Mouse (Mus musculus): ENCODE measurements around the gene Hoxa2. TPM values are rescaled to one million over a fixed set of nuclear protein-coding genes. Genes with fewer than 3 reads are reported as not detected.
A peak's percentile ranks its signal among the peaks of the same experiment; 100 is the strongest.

The Hoxa2 gene
- polyA plus RNA-seq (2016; fragmentation: Nextera tagmentation; extraction: Ambion mirVana), result 52.2 and 70.1 TPM in 2 replicates

DNA sequence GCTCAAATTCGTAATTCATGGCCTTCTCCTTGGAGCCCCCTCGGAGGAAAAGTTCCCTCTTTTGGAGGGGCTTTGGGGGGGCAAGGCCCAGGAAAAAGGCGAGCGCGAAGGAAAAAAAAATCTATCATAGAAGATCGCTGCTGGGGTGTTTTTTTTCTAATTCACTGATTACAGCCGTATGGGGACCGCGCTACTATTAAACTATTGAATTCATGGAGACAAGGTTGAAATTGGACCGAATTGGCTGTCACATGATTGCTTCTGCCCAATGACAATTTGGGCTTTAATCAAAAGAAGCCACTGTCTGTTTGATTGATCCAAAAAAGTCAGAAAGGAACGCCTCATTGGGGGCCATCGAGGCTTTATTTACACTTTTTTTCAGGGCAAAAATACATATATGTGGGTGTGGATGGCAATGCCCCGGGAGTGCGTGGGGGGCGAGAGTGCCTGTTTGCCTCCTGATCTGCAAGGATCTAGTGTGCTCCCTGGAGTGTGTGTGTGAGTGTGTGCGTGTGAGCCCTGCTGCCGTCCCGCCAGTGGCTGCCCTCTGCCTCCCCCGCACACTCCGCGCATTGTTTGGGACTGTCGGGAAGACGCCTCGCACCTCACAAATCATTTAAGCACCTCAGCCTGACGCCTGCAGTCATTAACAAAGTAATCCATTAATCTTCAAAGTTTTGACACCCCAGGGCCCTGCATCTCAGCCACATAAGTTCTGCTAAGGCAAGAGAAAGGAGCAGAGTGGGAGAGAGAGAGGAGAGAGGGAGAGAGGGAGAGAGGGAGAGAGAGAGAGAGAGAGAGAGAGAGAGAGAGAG is at the start of gene Hoxa2:
Gene Hoxa2 (minus strand): TSS at position 206 of the 815 bp plus-strand sequence.
- H3K4me1 ChIP-seq, result peaks cover 7% of the 10 kb centered on the region
- H3K4me2 ChIP-seq (replicated peaks), result peak within 1 kb of the TSS; percentile 88
- no peaks in the 10 kb centered on the region for H3K9me3 ChIP-seq (replicated peaks)
- peak within 1 kb of the TSS; percentile 99 for H3K27ac ChIP-seq
- peak within 1 kb of the TSS; percentile 97 for H3K9ac ChIP-seq
- peak; percentile 77 for ATAC-seq (ENCODE audit: low FRiP score)
- peaks cover 49% of the 10 kb centered on the region for H3K27me3 ChIP-seq
- peak within 1 kb of the TSS; percentile 66 for H3K4me3 ChIP-seq
- no peaks in the 10 kb centered on the region for H3K36me3 ChIP-seq
- WGBS, result under 1% methylated on average over 25 of the region's 25 CpGs

DNA sequence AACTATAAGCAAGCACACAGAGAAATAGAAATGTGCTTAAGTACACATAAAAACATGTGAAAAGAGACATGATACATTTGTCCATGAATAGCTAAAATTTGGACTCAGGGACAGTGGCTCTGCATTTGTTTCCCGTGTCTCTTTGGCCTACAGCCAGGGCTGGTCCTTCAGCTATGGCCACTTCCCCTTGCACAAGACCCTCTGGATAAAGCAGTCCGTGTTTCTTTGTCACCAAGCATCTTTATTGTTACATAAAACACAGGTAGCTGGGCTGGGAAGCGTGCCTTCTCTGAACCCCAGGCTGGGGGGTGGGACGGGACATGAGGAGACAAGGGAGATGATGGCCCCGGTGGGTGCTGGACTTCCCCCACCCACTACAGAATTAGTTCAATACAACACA is 49.6 kb upstream of the Hoxa2 start:
- Histone ChIP-seq H3K4me1 (peaks cover 16% of the 10 kb centered on the region), H3K4me2 (replicated peaks) (no peak overlapping the region), H3K27me3 (peaks cover 98% of the 10 kb centered on the region), H3K27ac (no peak overlapping the region), H3K36me3 (no peaks in the 10 kb centered on the region), H3K4me3 (no peak overlapping the region), H3K9me3 (replicated peaks) (no peaks in the 10 kb centered on the region), H3K9ac (no peak overlapping the region)
- no peak for ATAC-seq (ENCODE audit: low FRiP score)
- 8% methylated on average over 5 of the region's 5 CpGs for WGBS

DNA sequence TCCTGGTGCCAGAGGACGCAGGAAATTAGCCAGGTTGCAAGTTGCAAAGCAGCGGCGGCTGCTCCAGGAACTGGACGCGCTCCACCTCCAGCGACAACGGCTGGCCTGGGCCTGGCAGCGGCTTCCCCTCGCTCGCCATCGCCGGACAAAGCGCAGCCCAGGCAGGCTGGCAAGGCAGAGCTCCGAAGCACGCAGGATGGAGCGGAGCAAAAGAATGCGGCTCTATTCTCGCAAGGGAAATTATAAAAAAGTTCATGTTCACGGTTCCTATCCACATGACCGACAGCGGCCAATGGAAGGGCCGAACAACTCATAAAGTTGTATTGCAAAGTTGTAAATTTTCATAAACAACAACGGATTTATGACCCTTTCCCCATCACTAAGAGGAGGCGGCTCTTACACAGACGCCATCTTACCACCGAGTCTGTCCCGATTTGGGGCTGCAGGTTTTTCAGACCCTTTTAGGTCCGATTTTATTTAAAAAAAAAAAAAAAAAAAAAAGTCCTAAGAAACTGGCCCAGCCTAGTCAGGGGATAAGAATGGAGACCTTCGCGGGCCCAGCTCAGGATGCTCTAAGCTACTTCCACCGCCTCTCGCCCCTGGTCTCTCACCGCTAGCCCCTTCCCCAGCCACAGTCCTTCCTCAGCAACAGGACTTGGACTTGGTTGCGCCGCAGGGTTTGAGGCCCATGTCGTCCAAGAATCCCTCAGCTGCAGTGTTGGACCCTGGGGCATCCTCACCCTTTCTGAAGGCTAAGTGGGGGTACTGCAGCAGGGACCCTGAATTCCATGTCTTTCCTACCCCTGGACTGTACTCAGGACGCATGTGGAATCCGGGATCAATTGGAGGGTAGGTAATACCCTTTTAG is 48.7 kb upstream of the Hoxa2 start, which contains the start of the genes Hoxa3 and Gm28308:
Gene Hoxa3 (minus strand): TSS at position 218 of the 868 bp plus-strand sequence.
Gene Gm28308 (minus strand): TSS at position 221 of the 868 bp plus-strand sequence.
- Histone ChIP-seq H3K36me3 (no peaks in the 10 kb centered on the region), H3K4me3 (peak within 1 kb of the TSS; percentile 10; the same call in 1 of the 2 replicates), H3K27ac (no peak within 1 kb of the TSS), H3K4me1 (peaks cover 21% of the 10 kb centered on the region), H3K4me2 (replicated peaks) (0 out of 2 replicates have a peak within 1 kb of the TSS, but pooled peaks have one; percentile 13), H3K9me3 (replicated peaks) (no peaks in the 10 kb centered on the region), H3K27me3 (peaks cover 98% of the 10 kb centered on the region), H3K9ac (no peak within 1 kb of the TSS)
- ATAC-seq (ENCODE audit: low FRiP score), result no peak
- 3% methylated on average over 38 of the region's 38 CpGs for WGBS

DNA sequence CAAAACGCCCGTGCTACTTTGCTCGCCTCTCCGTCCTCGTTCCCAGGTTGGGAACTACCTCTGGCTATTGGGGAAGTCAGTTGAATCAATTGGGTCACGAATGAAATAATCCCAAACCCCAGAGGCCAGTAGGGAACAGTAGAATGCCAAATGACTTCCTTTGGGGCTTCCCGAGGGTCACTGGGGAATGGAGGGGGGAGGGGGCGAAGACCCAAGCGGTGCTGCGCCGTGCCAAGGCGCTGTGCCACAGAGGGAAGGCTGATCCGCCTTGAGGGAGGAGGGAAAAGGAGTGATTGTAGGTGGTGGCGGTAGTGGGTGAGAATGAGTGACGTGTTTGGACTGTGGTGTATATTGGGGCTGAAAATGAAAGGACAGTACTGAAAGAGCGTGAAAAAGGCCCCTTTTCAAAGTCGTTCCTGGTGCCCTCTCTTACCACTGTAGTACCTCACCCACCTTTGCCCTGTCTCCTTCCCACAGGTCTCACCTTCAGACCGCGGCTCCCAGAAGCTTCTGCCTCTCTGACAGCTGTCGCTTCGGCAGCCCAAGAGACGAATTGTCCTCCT is 48.0 kb upstream of the Hoxa2 start:
- ATAC-seq (ENCODE audit: low FRiP score), result no peak
- Histone ChIP-seq H3K36me3 (no peaks in the 10 kb centered on the region), H3K4me2 (replicated peaks) (0 out of 2 replicates have a peak overlapping the region, but pooled peaks have one; percentile 13), H3K4me1 (peaks cover 20% of the 10 kb centered on the region), H3K9me3 (replicated peaks) (no peaks in the 10 kb centered on the region), H3K27ac (no peak overlapping the region), H3K27me3 (peaks cover 98% of the 10 kb centered on the region), H3K4me3 (peak overlapping the region; percentile 10; the same call in 1 of the 2 replicates), H3K9ac (no peak overlapping the region)
- 2% methylated on average over 22 of the region's 22 CpGs for WGBS

DNA sequence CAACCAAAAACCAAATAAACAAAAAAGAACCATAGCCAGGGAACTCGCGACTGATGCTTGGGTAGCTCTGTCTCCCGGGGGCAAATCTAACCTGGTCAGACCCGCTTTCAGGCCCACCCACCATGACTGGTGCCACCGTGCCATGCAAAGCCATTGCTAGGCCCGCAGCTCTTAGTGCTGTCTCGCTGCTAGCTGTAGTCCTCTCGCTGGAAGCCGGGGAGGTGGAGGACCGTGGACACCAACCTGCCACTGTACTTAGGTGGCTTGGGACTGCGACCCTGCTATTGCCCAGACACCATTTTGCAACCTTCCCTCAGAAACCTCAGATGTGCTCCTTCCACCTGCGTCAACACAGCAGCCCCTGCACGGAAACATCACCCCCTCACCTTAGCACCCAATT is 47.3 kb upstream of the Hoxa2 start:
- no peaks in the 10 kb centered on the region for H3K36me3 ChIP-seq
- H3K9ac ChIP-seq, result no peak overlapping the region
- H3K4me1 ChIP-seq, result peaks cover 15% of the 10 kb centered on the region
- no peak overlapping the region for H3K27ac ChIP-seq
- no peaks in the 10 kb centered on the region for H3K9me3 ChIP-seq (replicated peaks)
- H3K4me2 ChIP-seq (replicated peaks), result peak overlapping the region; percentile 8
- ATAC-seq (ENCODE audit: low FRiP score), result no peak
- peaks cover 98% of the 10 kb centered on the region for H3K27me3 ChIP-seq
- WGBS, result 4% methylated on average over 13 of the region's 13 CpGs
- peak overlapping the region; percentile 7; the same call in 1 of the 2 replicates for H3K4me3 ChIP-seq

DNA sequence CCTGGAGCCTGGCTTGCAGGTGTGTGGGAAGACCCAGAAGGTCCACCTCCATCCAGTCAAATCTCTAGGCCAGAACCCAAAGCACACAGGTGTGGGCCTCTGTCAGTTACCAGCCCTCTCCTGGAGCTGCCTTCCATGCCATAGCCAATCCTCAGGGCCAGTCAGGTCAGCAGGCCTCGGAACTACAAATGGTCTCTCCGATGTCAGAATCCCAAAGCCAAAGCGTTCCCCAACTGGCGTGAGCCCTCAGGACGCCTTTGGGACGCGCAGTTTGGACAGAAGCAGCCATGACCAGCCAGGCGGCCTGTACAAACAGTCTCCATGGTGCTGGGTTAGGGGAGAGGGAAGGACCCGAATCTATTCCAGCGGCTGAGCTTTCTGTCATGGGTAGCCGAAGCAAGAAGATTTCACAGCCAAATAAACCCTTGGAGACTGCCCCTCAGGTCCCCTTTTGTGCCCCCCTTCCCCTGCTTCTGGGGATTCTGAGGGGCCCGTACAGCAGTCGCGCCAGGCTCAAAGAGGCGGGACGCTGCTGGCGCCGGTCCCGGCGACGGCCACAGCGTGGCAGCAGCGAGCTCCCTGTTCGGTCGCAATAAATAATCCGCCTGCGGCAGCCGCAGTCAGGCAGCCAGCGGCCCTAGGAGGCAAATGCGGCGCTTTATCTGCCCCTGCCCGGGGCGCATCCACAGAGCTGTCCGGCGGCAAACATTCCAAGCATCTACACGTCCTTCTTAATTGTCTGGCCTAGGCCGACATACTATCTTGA is 46.7 kb upstream of the Hoxa2 start:
- H3K9ac ChIP-seq, result no peak overlapping the region
- H3K4me2 ChIP-seq (replicated peaks), result peak overlapping the region; percentile 8
- under 1% methylated on average over 37 of the region's 37 CpGs for WGBS
- H3K4me1 ChIP-seq, result peaks cover 11% of the 10 kb centered on the region
- peak overlapping the region; percentile 7; the same call in 1 of the 2 replicates for H3K4me3 ChIP-seq
- H3K9me3 ChIP-seq (replicated peaks), result no peaks in the 10 kb centered on the region
- ATAC-seq (ENCODE audit: low FRiP score), result peak; percentile 67
- no peaks in the 10 kb centered on the region for H3K36me3 ChIP-seq
- H3K27me3 ChIP-seq, result peaks cover 98% of the 10 kb centered on the region
- no peak overlapping the region for H3K27ac ChIP-seq

DNA sequence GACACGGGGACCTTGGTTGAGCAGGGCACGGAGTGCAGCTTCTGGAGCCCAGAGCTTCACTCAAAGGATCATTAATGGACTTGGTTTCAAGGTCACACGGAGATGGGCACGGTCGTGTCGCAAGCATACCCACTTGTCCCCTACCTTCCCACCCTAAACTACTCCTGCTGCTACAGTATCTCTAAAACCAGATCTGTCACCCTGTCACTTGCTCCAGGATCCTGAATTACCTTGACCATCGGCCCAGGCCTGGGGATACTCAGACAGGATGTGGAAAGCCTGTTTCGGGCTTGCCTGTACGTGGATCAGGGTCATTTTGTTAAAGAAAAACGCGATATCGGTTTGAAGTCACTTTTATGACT is 45.0 kb upstream of the Hoxa2 start:
- H3K4me2 ChIP-seq (replicated peaks), result no peak overlapping the region; the same call in 1 of the 2 replicates
- no peaks in the 10 kb centered on the region for H3K36me3 ChIP-seq
- 9% methylated on average over 12 of the region's 12 CpGs for WGBS
- peaks cover 98% of the 10 kb centered on the region for H3K27me3 ChIP-seq
- H3K9me3 ChIP-seq (replicated peaks), result no peaks in the 10 kb centered on the region
- H3K4me1 ChIP-seq, result peaks cover 11% of the 10 kb centered on the region
- H3K27ac ChIP-seq, result no peak overlapping the region
- no peak overlapping the region for H3K9ac ChIP-seq
- H3K4me3 ChIP-seq, result no peak overlapping the region
- ATAC-seq (ENCODE audit: low FRiP score), result no peak

DNA sequence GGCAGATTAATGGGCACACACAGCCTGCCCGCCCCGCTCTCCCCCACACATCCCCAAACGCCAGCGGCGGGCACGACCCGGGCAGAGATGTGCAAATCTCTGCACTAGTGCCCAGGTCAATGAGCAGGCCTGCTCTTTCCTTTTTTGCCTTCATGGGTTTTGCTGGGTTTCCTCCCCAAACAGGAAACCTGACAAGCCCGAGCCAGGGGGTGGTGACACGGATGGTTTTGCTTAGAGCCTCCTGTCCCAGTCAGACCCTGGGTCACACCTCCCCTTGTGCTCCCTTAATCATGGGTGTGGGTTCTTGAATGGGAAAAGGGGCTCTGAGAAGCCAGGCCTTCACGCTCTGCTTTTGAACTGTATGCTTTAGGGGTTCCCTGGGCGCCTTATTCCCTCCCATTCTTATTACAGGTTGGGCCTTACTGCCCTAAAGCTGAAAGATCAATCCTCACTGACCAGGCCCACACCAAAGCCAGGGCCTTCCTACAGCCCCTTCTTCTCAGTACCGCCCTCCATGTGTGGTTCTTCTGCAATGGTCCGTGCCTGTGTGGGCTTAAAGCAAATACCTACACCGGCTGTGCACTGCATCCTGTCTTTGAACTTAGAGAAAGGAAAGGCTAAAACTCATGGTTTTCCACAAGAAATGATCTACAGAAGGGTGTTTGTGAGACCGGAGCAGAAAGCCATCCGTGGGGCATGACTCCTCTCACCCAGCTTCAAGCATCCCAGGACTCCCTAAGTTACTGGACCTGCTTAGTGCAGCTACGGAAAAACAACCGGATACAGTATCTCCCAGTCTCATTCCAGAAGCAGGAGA is 44.4 kb upstream of the Hoxa2 start:
- H3K27me3 ChIP-seq, result peaks cover 97% of the 10 kb centered on the region
- WGBS, result 3% methylated on average over 18 of the region's 18 CpGs
- H3K4me2 ChIP-seq (replicated peaks), result peak overlapping the region; percentile 46
- ATAC-seq (ENCODE audit: low FRiP score), result no peak
- H3K4me3 ChIP-seq, result peak overlapping the region; percentile 25
- H3K27ac ChIP-seq, result no peak overlapping the region; the same call in 1 of the 2 replicates
- H3K9me3 ChIP-seq (replicated peaks), result no peaks in the 10 kb centered on the region
- H3K36me3 ChIP-seq, result no peaks in the 10 kb centered on the region
- H3K4me1 ChIP-seq, result peaks cover 11% of the 10 kb centered on the region
- H3K9ac ChIP-seq, result no peak overlapping the region

DNA sequence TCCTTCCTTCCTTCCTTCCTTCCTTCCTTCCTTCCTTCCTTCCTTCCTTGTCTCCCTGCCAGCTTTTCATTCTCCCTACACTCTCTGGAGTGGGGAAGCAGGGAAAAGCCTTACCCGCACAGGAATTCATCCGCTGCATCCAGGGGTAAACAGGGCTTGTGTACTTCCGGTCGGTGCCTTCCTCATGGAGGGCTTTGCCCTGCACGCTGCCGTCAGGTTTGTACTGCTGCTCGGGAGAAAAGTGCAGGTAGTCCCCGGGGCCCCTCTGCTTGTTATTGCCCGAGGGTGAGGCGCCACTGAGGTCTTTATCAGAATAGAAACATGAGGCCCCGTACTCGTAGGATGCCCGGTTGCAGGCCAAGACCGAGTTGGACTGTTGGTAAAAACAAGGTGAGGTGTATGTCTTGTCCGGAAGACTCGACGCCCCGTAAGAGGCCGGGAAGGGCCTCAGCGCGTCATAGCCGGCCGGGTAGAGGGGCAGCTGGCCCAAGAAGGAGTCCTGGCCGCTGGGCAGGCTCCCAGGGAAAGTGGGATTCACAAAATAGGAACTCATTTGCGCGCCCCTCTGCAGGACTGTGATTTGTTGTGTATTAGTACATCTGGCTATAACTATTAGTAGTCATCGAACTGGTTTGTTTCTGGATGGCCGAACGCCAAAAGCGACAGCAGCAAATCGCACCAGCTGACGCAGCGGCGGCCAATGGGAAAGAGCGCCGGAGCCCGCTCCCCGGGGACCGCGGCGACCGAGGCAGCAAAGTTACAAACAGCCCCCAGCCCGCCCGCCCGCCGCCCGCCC is 43.6 kb upstream of the Hoxa2 start, which contains the start of gene Hoxa6:
Gene Hoxa6 (minus strand): TSS at position 651 of the 796 bp plus-strand sequence.
- ATAC-seq (ENCODE audit: low FRiP score), result no peak
- Histone ChIP-seq H3K36me3 (no peaks in the 10 kb centered on the region), H3K27me3 (peaks cover 97% of the 10 kb centered on the region), H3K27ac (peak within 1 kb of the TSS; percentile 32), H3K4me3 (peak within 1 kb of the TSS; percentile 47), H3K4me2 (replicated peaks) (peak within 1 kb of the TSS; percentile 46), H3K4me1 (peaks cover 20% of the 10 kb centered on the region), H3K9ac (0 out of 2 replicates have a peak within 1 kb of the TSS, but pooled peaks have one; percentile 38), H3K9me3 (replicated peaks) (no peaks in the 10 kb centered on the region)
- WGBS, result 1% methylated on average over 46 of the region's 47 CpGs

DNA sequence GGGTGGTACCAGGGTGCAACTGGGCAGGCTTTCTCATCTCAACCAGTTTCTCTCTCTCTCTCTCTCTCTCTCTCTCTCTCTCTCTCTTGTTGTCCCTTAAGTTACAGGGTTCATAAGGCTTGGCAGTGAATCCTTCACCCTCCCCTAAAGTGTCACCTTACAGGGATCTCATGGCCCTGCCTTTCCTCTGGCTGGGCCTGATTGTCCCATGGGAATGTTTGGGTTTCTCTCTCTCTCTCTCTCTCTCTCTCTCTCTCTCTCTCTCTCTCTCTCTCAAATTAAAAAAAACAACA is 43.0 kb upstream of the Hoxa2 start:
- no peak for ATAC-seq (ENCODE audit: low FRiP score)
- H3K36me3 ChIP-seq, result no peaks in the 10 kb centered on the region
- no peak overlapping the region for H3K9ac ChIP-seq
- peaks cover 17% of the 10 kb centered on the region for H3K4me1 ChIP-seq
- H3K27me3 ChIP-seq, result peaks cover 97% of the 10 kb centered on the region
- H3K27ac ChIP-seq, result no peak overlapping the region
- peak overlapping the region; percentile 47; the same call in 1 of the 2 replicates for H3K4me3 ChIP-seq
- no peaks in the 10 kb centered on the region for H3K9me3 ChIP-seq (replicated peaks)
- H3K4me2 ChIP-seq (replicated peaks), result peak overlapping the region; percentile 46
